Mouse (Mus musculus): ENCODE measurements around the gene Nr1h3. TPM values are rescaled to one million over a fixed set of nuclear protein-coding genes. Genes with fewer than 3 reads are reported as not detected.

Gene Nr1h3
- polyA plus RNA-seq (2017; shearing (Covaris generic)): 1 to 10 TPM; 1.4 to 1.8 TPM

- ATAC-seq: peak; percentile 91
These were observed at the start of gene Nr1h3, which contains the start of gene Acp2 for GRCm38 (mm10) chr2:91202222-91202971. TSS of gene Nr1h3 (minus strand) at chr2:91202834. TSS of gene Acp2 (plus strand) at chr2:91202885.

GRCm38 (mm10) chr2:91252001-91252400 is 49.4 kb upstream of the Nr1h3 start:
- no peak for ATAC-seq

- no peak for ATAC-seq
These were observed 45.7 kb upstream of the Nr1h3 start for GRCm38 (mm10) chr2:91248366-91248765.

- no peak for ATAC-seq
These were observed 42.1 kb upstream of the Nr1h3 start for GRCm38 (mm10) chr2:91244557-91245228.

- ATAC-seq: no peak
These were observed 40.8 kb upstream of the Nr1h3 start for GRCm38 (mm10) chr2:91243416-91243815.

GRCm38 (mm10) chr2:91242547-91242946 is 39.9 kb upstream of the Nr1h3 start:
- peak; percentile 58 for ATAC-seq

GRCm38 (mm10) chr2:91237511-91238080 is 35.0 kb upstream of the Nr1h3 start:
- peak; percentile 21 for ATAC-seq

GRCm38 (mm10) chr2:91236601-91237510 is 34.2 kb upstream of the Nr1h3 start, which contains the start of gene Ddb2:
TSS of gene Ddb2 (minus strand) at chr2:91236982.
- ATAC-seq: peak; percentile 91

GRCm38 (mm10) chr2:91229735-91230134 is 27.1 kb upstream of the Nr1h3 start:
- ATAC-seq: no peak

GRCm38 (mm10) chr2:91223614-91224013 is 21.0 kb upstream of the Nr1h3 start:
- ATAC-seq: no peak

- no peak for ATAC-seq
These were observed 17.9 kb upstream of the Nr1h3 start for GRCm38 (mm10) chr2:91220501-91220900.

- ATAC-seq: no peak
These were observed 14.4 kb upstream of the Nr1h3 start for GRCm38 (mm10) chr2:91217032-91217431.

GRCm38 (mm10) chr2:91213311-91213710 is 10.7 kb upstream of the Nr1h3 start:
- ATAC-seq: no peak

GRCm38 (mm10) chr2:91206254-91206775 is 3.7 kb upstream of the Nr1h3 start:
- no peak for ATAC-seq

GRCm38 (mm10) chr2:91202972-91203656 is 480 bp upstream of the Nr1h3 start:
- peak; percentile 50 for ATAC-seq

GRCm38 (mm10) chr2:91198888-91199287 is 3.7 kb downstream of the Nr1h3 start:
- ATAC-seq: no peak

- ATAC-seq: no peak
These were observed 6.0 kb downstream of the Nr1h3 start for GRCm38 (mm10) chr2:91196577-91197001.

GRCm38 (mm10) chr2:91194624-91195332 is 7.9 kb downstream of the Nr1h3 start:
- peak; percentile 76 for ATAC-seq

GRCm38 (mm10) chr2:91190501-91190900 is 12.1 kb downstream of the Nr1h3 start:
- no peak for ATAC-seq

- peak; percentile 26 for ATAC-seq
These were observed 15.2 kb downstream of the Nr1h3 start for GRCm38 (mm10) chr2:91187431-91187830.

GRCm38 (mm10) chr2:91186208-91186607 is 16.4 kb downstream of the Nr1h3 start:
- ATAC-seq: no peak

Measured in CD4-positive, CD25-positive, alpha-beta regulatory T cell, adult 4 months (primary cell).